10 mouse cellular contexts compared by ENCODE assay signal in genomic region chr5:52783957-52784356, GRCm38 (mm10). TPM values are rescaled to one million over a fixed set of nuclear protein-coding genes. Genes with fewer than 3 reads are reported as not detected.
A peak's percentile ranks its signal among the peaks of the same experiment; 100 is the strongest.
DNase-seq lines count a peak whose midpoint lies in the region; ATAC-seq and TF ChIP-seq lines count a peak whose summit lies in the region.
"Had no signal": no experiment of that assay in that cellular context is flagged by ENCODE, and none has a peak within 500 bp of the region (broad histone marks: within the 10 kb centered on the region; RNA-seq: fewer than 3 reads in every experiment).

No protein-coding gene starts in this region.

- H3K36me3 ChIP-seq in lung, embryonic 16.5 days (ENCODE audit: control insufficient read depth, insufficient read depth, low read length) = peaks cover 4% of the 10 kb centered on the region; the same call in 1 of the 2 replicates
- peaks cover 13% of the 10 kb centered on the region; the same call in 1 of the 2 replicates for H3K36me3 ChIP-seq in intestine, postnatal 0 days (ENCODE audit: control insufficient read depth, insufficient read depth)
- H3K36me3 ChIP-seq in myocyte (ENCODE audit: control insufficient read depth, insufficient read depth) = no peaks in the 10 kb centered on the region

- TF ChIP-seq POLR2A in lung, adult 2 months (IDR thresholded peaks at IDR 0.05; ENCODE audit: borderline replicate concordance, extremely low read depth, low read depth, low read length) = no peak
- no peak for TF ChIP-seq POLR2A in myocyte (IDR thresholded peaks at IDR 0.05; ENCODE audit: insufficient read length, low read depth)

- 74% methylated on average over 2 of the region's 2 CpGs for WGBS in lung, embryonic 16.5 days
- WGBS in lung, adult 2 months = 77% methylated on average over 2 of the region's 2 CpGs
- 86% methylated on average over 2 of the region's 2 CpGs for WGBS in intestine, postnatal 0 days

- no peak overlapping the region for H3ac ChIP-seq in myocyte (ENCODE audit: control insufficient read depth, insufficient read length)

- no peak for DNase-seq in gastrocnemius, adult 2 months
- DNase-seq in gastrocnemius, postnatal 36 days = no peak
- no peak for DNase-seq in lung, adult 2 months
- DNase-seq in frontal cortex, postnatal 14 days (ENCODE audit: low spot score in 2 of 2) = no peak
- DNase-seq in lung, adult 18-20 months = no peak
- DNase-seq: adrenal gland, postnatal 25 days; right cerebral cortex, adult 18-20 months had no signal

- TF ChIP-seq CTCF in gastrocnemius, adult 2 months (IDR thresholded peaks at IDR 0.05) = no peak
- TF ChIP-seq CTCF in lung, adult 2 months (IDR thresholded peaks at IDR 0.05; ENCODE audit: insufficient read depth, low read length) = no peak
- TF ChIP-seq CTCF in intestine, postnatal 0 days (IDR thresholded peaks at IDR 0.05; ENCODE audit: low read depth) = no peak

- H3K27me3 ChIP-seq in lung, embryonic 16.5 days (ENCODE audit: control insufficient read depth, insufficient read depth, low read depth, low read length) = no peaks in the 10 kb centered on the region
- no peaks in the 10 kb centered on the region for H3K27me3 ChIP-seq in intestine, postnatal 0 days (replicated peaks; ENCODE audit: control insufficient read depth, insufficient read depth, low read length)
- H3K27me3 ChIP-seq in myocyte (ENCODE audit: control insufficient read depth, insufficient read depth, insufficient read length) = no peaks in the 10 kb centered on the region

- no peaks in the 10 kb centered on the region for H3K4me1 ChIP-seq in lung, embryonic 16.5 days (replicated peaks; ENCODE audit: control insufficient read depth, insufficient read depth, low read length)
- no peaks in the 10 kb centered on the region for H3K4me1 ChIP-seq in lung, adult 2 months (ENCODE audit: control insufficient read depth, insufficient read depth, low read length)
- H3K4me1 ChIP-seq in intestine, postnatal 0 days (replicated peaks; ENCODE audit: control insufficient read depth, insufficient read depth, low read length) = no peaks in the 10 kb centered on the region

- H3K9ac ChIP-seq in lung, embryonic 16.5 days (ENCODE audit: low read length) = no peak overlapping the region
- H3K9ac ChIP-seq in intestine, postnatal 0 days (ENCODE audit: low read depth, low read length) = no peak overlapping the region

- no peak for ATAC-seq in lung, embryonic 16.5 days (ENCODE audit: low read depth)
- no peak for ATAC-seq in intestine, postnatal 0 days

- H3K27ac ChIP-seq in gastrocnemius, adult 2 months = no peak overlapping the region
- no peak overlapping the region for H3K27ac ChIP-seq in lung, embryonic 16.5 days (ENCODE audit: low read length)
- H3K27ac ChIP-seq in intestine, postnatal 0 days (ENCODE audit: low read depth, low read length) = no peak overlapping the region

- peak overlapping the region; percentile 35; the same call in 1 of the 2 replicates for H3K4me2 ChIP-seq in lung, embryonic 16.5 days (ENCODE audit: low read depth, low read length)
- H3K4me2 ChIP-seq in intestine, postnatal 0 days (replicated peaks; ENCODE audit: low read depth) = peak overlapping the region; percentile 74; the same call in 1 of the 2 replicates
- H3K4me2 ChIP-seq in myocyte (ENCODE audit: low read depth) = peak overlapping the region; percentile 66

- H3K9me3 ChIP-seq in lung, embryonic 16.5 days (ENCODE audit: control insufficient read depth, low read length) = no peaks in the 10 kb centered on the region
- no peaks in the 10 kb centered on the region for H3K9me3 ChIP-seq in intestine, postnatal 0 days (ENCODE audit: control insufficient read depth)

- peaks cover 20% of the 10 kb centered on the region for H3K79me2 ChIP-seq in myocyte (ENCODE audit: control insufficient read depth, insufficient read depth)

- H3K4me3 ChIP-seq in gastrocnemius, adult 2 months = peak overlapping the region; percentile 79
- H3K4me3 ChIP-seq in lung, embryonic 16.5 days (ENCODE audit: low read length) = no peak overlapping the region
- no peak overlapping the region for H3K4me3 ChIP-seq in lung, adult 2 months (replicated peaks; ENCODE audit: extremely low read depth, low read depth, low read length)
- 0 out of 2 replicates have a peak overlapping the region, but pooled peaks have one; percentile 96 for H3K4me3 ChIP-seq in intestine, postnatal 0 days (ENCODE audit: low read depth, low read length)
- peak overlapping the region; percentile 38 for H3K4me3 ChIP-seq in myocyte

- intact Hi-C loops in gastrocnemius, adult 2 months (cut with DNase I) = loop anchor here (2.0 kb wide), 1 partner anchor 49 kb away; no protein-coding TSS in a partner anchor
- intact Hi-C loops in gastrocnemius, postnatal 36 days (cut with DNase I) = no loop called here

TF ChIP-seq in myocyte, 11 proteins besides CTCF, POLR2A, EP300 and RAD21:
- no peak for TF ChIP-seq MAX (IDR thresholded peaks at IDR 0.05; ENCODE audit: low read depth)
- TF ChIP-seq TCF3 (IDR thresholded peaks at IDR 0.05; ENCODE audit: insufficient read length, low read depth) = no peak
- no peak for TF ChIP-seq POLR2AphosphoS2 (IDR thresholded peaks at IDR 0.05; ENCODE audit: insufficient read length, low read depth)
- no peak for TF ChIP-seq REST (IDR thresholded peaks at IDR 0.05; ENCODE audit: insufficient read depth, insufficient read length)
- no peak for TF ChIP-seq E2F4 (IDR thresholded peaks at IDR 0.05; ENCODE audit: insufficient read depth)
- TF ChIP-seq MYOG (IDR thresholded peaks at IDR 0.05; ENCODE audit: control insufficient read depth in 1 of 3, insufficient read depth in 1 of 3, insufficient read length in 2 of 3, low read depth in 2 of 3) = no peak
- no peak for TF ChIP-seq TCF12 (IDR thresholded peaks at IDR 0.05; ENCODE audit: insufficient read depth, poor library complexity, severe bottlenecking)
- no peak for TF ChIP-seq USF1 (IDR thresholded peaks at IDR 0.05; ENCODE audit: low read depth)
- TF ChIP-seq MYOD1 (IDR thresholded peaks at IDR 0.05; ENCODE audit: control insufficient read depth in 1 of 3, insufficient read length in 2 of 3, low read depth in 2 of 3) = no peak
- no peak for TF ChIP-seq SRF (IDR thresholded peaks at IDR 0.05; ENCODE audit: control insufficient read depth, insufficient read length, low read depth)
- no peak for TF ChIP-seq CEBPB (IDR thresholded peaks at IDR 0.05; ENCODE audit: insufficient read depth, poor library complexity, severe bottlenecking)

RNA-seq across cellular contexts. Expression of gene Zcchc4, which starts 8.7 kb away (rescaled TPM):
- 1 to 10 TPM; 4.2 to 4.7 TPM for total RNA-seq in gastrocnemius, adult 2 months (2021)
- total RNA-seq in gastrocnemius, postnatal 36 days (2021) = 1 to 10 TPM; 3.6 to 5.0 TPM
- 14.1 and 16.2 TPM in 2 replicates for polyA plus RNA-seq in lung, embryonic 16.5 days (2015; fragmentation: Nextera tagmentation; extraction: Ambion mirVana)
- polyA plus RNA-seq in lung, adult 2 months (2012; rRNA removed) = 4.8 and 7.2 TPM in 2 replicates
- polyA plus RNA-seq in intestine, postnatal 0 days (2015; fragmentation: Nextera tagmentation; extraction: Ambion mirVana) = 4.2 TPM in 2 replicates
- 5.3 TPM for polyA plus RNA-seq in myocyte (2012; fragmentation: generic; extraction: Trizol)

RNA-seq across cellular contexts. Expression of gene Pi4k2b, which starts 42.6 kb away (rescaled TPM):
- total RNA-seq in gastrocnemius, adult 2 months (2021) = 1 to 10 TPM; 1.2 TPM
- 1 to 10 TPM; 1.3 to 1.4 TPM for total RNA-seq in gastrocnemius, postnatal 36 days (2021)
- polyA plus RNA-seq in lung, embryonic 16.5 days (2015; fragmentation: Nextera tagmentation; extraction: Ambion mirVana) = 38.9 and 42.6 TPM in 2 replicates
- 72.4 and 115 TPM in 2 replicates for polyA plus RNA-seq in lung, adult 2 months (2012; rRNA removed)
- polyA plus RNA-seq in intestine, postnatal 0 days (2015; fragmentation: Nextera tagmentation; extraction: Ambion mirVana) = 40.9 and 43.1 TPM in 2 replicates
- polyA plus RNA-seq in myocyte (2012; fragmentation: generic; extraction: Trizol) = 8.8 TPM

RNA-seq across cellular contexts. Expression of gene Anapc4, which starts 49.9 kb away (rescaled TPM):
- 10 to 100 TPM; 35.1 to 37.4 TPM for total RNA-seq in gastrocnemius, adult 2 months (2021)
- total RNA-seq in gastrocnemius, postnatal 36 days (2021) = 10 to 100 TPM; 32.2 to 37.6 TPM
- polyA plus RNA-seq in lung, embryonic 16.5 days (2015; fragmentation: Nextera tagmentation; extraction: Ambion mirVana) = 103 TPM in 2 replicates
- 13.7 and 29.9 TPM in 2 replicates for polyA plus RNA-seq in lung, adult 2 months (2012; rRNA removed)
- 30.2 and 37.5 TPM in 2 replicates for polyA plus RNA-seq in intestine, postnatal 0 days (2015; fragmentation: Nextera tagmentation; extraction: Ambion mirVana)
- polyA plus RNA-seq in myocyte (2012; fragmentation: generic; extraction: Trizol) = 32.2 TPM

Comparison
In these comparisons a context has a peak if more than half of its experiments do, and no peak if none do; other contexts are left out.
1. H3K4me3 ChIP-seq: peak in gastrocnemius, adult 2 months (single experiment), intestine, postnatal 0 days (single experiment) and myocyte (single experiment); none in lung, embryonic 16.5 days (single experiment) and lung, adult 2 months (single experiment).
2. Peak in every context shown above with its lines, with median percentiles within 50 percentile points of each other: H3K4me2 ChIP-seq.